Mouse (Mus musculus) fat pad, adult 2 months (tissue): ENCODE measurements at regions not wholly inside any gene's neighbourhood (a gene's known extent, or its start where the extent isn't known, plus 50 kb on each side); places are given as distances from the start of the nearest gene placed in this dataset.

Experiments used
- DNase-seq: peaks from one replicate; pipeline ENCODE4 v3.0.0-alpha.2; 2011; ENCODE audit warnings: low read depth, low spot score; ENCODE audit errors: extremely low read depth

- DNase-seq = no peak
These were observed 139.8 kb upstream of the Gm9833 start for GRCm38 (mm10) chr3:9948114-9948513.

GRCm38 (mm10) chr3:9957870-9958269 lies 130.0 kb upstream of the Gm9833 start:
- no peak for DNase-seq

- no peak for DNase-seq
These were observed 127.9 kb upstream of the Gm9833 start for GRCm38 (mm10) chr3:9959716-9960661.

GRCm38 (mm10) chr3:9960696-9961095 lies 127.2 kb upstream of the Gm9833 start:
- no peak for DNase-seq
